Mouse (Mus musculus) right cerebral cortex, adult 18-20 months (tissue): ENCODE data around the gene Ldhd.

Experiments used
- DNase-seq: peaks from one replicate; pipeline ENCODE4 v3.0.0; 2022; ENCODE audit warnings: mixed read lengths

Gene Ldhd

GRCm38 (mm10) chr8:111626933-111627332 is 3.2 kb downstream of the Ldhd start:
- DNase-seq: peak; percentile 33

DNA sequence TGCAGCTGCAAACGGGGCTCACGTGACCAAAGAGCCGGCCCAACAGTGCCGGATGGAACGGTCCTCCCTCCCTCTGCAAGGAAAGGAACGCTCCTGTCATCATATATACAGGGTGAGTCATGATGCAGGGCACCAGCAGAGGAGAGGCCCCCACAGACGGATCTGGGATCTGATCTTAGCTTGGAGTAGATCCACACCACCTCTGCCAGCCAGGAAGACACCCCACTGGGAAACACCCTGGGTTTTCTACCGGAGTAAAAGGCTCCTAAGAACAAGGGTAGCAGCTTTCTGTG is 3.7 kb downstream of the Ldhd start:
- DNase-seq: peak; percentile 67

DNA sequence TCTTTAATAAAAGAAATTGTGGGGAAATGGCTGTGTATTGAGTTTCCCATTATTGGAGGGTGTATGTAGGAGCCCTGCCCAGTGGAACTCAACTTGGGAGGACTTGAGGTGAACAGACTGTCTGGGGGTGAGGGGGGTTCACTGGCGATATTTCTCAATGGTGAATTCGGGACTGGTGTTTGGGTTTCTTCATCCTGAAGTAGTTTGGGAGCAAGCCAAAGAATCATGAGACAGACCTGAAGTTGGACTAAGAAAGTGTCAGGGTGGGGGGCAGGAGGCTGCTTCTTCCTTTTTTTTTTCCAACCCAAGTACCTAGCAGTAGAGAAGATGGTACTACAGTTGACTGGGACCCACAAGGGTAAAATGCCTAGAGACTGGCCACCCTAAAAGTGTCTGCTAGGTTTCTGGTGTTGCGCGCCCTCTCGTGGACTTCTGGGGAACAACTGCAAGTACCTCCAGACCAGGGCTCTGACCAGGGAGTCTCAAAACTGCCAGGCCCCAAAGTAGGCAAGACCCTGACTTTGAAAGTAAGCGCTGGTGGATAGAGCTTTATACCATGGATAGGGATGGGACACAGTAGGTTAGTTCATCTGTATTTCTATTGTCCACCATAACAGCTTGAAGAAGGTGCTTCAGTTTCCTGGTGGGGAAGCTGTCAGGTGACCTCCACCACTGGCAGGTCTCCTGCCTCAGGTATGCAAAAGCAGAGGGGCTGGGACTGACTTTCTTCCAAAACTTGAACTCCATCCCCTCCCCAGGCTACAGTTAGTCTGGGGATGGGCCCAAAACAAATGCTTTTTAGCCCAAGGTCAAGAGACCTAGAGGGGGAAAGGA is 4.3 kb downstream of the Ldhd start:
- DNase-seq: peak; percentile 67

DNA sequence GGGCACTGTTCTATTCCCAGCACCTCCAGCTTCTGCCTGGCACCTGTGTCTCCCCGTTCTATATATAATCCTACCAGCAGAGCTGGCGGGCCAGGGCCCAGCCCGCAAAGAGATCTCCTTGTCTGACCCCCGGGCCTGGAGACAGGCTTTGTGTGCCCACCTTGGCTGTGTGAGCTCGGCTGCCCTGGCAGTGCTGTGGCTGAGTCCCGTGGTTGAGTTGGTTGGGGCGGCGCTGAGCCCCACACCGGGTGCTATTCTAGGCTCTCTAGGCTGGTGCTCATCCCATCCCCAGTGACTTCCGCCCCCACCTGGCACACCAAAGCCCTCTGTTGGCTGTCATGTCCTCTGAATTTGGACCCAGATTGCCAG is 5.3 kb downstream of the Ldhd start:
- peak; percentile 51 for DNase-seq

DNA sequence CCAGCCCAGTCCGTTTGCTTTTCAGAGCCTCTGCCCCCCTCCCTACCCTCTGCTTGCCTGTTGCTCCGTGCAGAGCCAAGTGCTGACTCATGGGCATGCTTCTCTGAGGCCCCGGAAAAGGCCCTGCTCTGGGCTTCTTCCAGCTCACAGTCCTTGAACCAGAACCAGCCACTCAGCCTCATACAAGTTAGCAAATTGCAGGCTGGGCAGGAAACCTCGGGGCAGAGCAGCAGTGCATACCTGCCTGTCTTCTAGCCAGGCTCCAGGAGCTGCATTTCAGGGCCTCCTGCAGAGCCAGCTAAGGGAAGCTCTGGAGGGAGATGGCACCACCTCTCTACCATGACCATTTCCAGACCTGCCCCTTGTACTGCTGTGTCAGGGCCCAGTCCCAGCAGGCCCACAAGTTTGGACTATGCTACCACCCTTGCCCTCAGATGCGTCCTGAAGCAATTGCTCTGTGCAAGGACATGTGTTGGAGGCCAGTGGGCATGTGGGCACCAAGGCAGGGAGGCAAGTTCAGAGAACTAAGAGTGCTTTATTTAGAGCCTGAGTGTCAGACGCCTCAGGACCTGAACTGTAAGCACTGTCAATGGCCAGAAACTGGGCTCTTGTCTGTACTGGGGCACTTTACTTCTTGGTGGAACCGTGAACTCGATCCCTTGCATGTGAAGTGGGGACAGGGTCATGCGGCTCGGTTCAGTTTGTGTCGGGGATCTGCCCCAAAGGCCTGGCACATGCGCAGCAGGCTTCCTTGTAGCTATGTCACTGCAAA is 5.9 kb downstream of the Ldhd start:
- peak; percentile 75 for DNase-seq

GRCm38 (mm10) chr8:111622553-111622952 is 7.6 kb downstream of the Ldhd start:
- DNase-seq: no peak

GRCm38 (mm10) chr8:111622104-111622503 is 8.1 kb downstream of the Ldhd start:
- DNase-seq: no peak

DNA sequence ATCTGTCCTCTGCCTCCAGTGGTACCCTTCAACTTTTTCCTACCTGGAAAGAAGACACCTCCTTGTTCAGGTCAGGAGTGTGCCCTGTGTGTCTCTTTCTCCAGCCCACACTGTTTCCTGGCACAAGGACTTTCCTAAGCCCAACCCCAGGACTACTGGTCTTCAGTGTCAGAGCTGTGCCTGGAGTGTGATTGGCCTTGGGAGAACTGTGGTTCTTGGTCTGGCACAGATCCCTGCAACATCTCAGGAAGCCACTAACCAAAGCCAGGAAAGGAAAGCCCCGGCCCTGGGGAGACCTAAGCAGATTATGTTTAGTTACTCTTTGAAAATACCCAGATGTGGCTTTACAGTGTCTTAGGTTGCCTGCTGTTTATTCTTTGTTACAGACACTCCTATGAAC is 10.2 kb downstream of the Ldhd start:
- no peak for DNase-seq

DNA sequence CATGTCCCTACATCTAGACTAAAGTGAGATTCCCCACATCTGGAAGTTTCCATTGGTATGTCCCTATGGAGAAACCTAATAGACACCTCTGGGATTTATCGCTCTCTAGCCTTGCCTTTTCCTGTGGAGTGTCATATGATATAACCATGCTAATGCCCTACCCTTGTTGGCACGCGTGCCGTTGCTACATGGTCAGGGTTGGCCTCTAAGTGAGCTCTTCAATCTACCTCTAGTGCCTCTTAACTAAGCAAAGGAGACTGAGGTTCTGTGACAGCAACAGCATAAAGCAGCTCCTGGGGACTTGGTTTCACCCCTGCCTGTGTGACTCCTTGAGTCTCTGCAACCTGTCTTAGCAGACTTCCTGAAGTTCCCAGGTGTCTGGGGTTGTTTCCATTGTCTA is 11.9 kb downstream of the Ldhd start:
- no peak for DNase-seq

DNA sequence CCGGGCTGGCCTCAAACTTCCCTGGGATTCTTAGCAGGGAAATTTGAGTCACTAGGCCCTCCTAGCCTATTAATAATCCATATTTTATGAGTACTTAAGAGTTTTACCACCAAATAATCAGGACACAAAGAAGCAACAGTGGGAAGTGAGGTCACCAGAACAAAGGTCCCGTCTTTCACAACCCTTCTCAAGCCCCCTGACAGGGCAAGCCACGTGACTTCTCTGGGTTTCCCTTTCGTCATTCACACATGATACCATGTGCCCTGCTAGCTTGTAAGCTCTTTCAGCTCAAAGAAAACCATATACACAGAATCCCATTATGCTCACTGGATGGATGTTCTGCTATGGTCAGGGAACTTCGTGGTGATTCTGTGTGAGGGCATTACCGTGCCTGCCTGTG is 12.4 kb downstream of the Ldhd start:
- no peak for DNase-seq

- DNase-seq: no peak
These were observed 15.1 kb downstream of the Ldhd start for GRCm38 (mm10) chr8:111614786-111615701.

- no peak for DNase-seq
These were observed 17.0 kb downstream of the Ldhd start for GRCm38 (mm10) chr8:111613181-111613580.

DNA sequence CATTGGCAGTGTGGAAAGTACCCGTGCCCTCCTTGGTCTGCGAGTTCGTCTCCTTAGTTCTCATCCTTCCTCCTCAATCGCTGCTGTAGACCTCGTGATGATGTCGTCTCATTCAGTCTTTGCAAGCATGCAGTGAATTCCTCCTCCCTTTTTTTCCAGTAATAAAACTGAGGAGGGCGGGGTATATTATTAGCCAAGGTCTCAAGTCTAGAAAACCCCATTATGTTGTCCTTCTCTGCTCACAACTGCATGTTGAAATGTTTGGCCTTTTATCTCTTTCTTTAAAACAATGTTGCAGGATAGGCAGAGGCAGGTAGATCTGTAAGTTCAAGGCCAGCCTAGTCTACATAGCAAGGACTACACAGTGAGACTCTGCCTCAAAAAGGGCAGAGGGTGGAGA is 22.8 kb downstream of the Ldhd start:
- no peak for DNase-seq

GRCm38 (mm10) chr8:111606961-111607360 is 23.2 kb downstream of the Ldhd start:
- DNase-seq: no peak

DNA sequence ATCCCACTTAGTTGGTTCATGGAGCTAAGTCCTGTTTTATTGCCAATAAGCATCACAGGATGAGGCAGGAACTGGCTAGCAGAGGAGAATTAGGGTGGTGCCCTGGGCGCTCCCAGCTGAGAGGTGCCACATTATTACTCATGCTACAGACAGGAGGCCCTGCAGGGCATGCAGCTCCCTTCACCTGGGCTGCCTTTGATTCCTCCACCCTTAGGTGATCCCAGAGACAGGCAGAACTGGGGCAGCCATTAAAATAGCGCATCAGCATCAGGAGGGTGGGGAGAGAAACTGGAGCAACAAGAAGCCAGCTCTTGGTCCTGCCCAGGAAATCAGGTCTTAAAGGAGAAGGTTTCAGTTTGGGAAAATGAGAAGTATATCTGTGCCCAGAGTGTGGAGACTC is 25.2 kb downstream of the Ldhd start:
- DNase-seq: no peak

- peak; percentile 28 for DNase-seq
These were observed 28.1 kb downstream of the Ldhd start for GRCm38 (mm10) chr8:111602050-111602449.

- no peak for DNase-seq
These were observed 30.3 kb downstream of the Ldhd start for GRCm38 (mm10) chr8:111599707-111600444.

DNA sequence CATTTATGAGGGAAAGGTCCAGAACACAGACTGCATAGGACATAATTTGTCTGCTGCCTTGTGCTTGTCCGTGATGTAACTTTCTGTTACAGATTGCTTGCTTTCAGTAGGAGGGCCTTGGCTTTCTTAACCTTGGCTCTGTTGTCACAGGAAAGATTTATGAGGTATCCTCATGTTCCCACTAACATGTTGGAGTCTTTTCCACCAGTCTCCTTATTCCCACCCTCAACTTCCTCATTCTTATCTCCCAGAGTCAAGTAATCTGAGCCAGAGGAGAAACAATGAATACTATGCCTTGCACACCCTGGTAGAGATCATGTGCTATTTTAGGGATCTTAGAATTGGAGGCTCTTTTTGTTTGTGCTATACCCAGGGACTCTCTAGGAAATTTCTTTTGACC is 32.9 kb downstream of the Ldhd start:
- no peak for DNase-seq

- no peak for DNase-seq
These were observed 33.7 kb downstream of the Ldhd start for GRCm38 (mm10) chr8:111596485-111596821.

DNA sequence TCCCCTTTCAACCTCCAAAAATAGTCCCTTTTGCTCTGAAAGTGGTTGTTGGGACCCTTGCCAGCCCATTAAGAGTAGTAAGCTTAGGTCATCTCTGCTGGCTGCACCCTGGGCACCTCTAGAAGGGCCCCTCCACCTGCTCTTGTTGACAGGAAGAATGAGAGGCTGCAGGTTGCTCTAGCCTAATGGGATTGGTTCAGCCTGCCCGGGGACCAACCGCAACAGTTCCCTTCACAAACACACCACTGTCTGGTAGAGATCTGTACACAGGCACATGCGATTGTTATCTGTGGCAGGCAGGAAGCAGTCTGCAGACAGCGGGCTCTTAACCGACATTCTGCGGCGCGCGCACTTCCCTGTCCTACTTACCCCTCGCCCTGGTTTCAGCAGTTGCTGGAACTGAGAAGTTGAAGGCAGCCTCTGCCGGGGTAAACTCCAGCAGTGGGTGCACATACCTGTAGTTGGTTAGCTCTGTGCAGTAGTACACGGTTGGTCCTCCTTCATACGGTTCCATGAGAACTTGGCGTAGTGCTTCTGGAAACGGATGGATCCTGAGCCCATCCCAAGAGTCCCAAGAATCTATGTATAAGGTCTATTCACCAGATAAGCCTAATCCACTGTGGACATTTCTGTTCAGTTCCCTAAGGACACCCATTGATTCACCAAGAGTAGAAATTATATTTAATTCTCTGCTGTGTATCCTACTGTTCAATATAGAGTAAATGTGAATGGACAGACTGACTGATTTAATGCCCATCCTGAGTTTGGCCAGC is 34.3 kb downstream of the Ldhd start:
- no peak for DNase-seq

DNA sequence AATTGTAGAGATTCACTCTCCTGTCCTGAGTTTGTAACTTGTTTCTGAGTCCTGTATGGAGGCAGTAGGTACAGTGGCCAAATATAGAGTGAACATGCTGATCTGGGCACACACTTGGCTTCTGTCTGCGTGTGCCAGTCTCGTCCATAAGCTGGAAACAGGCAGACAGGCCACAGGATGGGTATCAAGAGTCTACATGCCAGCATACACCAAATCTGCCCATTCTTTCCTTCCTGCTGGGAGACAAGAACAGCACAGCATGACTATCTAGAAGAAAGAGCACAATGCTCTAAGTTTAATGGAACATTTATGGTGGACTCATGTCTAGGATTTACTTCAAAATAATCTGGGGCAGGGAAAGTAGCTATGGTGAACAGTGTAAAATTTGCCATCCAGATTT is 35.2 kb downstream of the Ldhd start:
- DNase-seq: no peak
